Mouse (Mus musculus) kidney, adult 2 months (tissue): ENCODE measurements at regions not wholly inside any gene's neighbourhood (a gene's known extent, or its start where the extent isn't known, plus 50 kb on each side); places are given as distances from the start of the nearest gene placed in this dataset.

ENCODE experiments used
- CTCF ChIP-seq: fragments of 200-500 bp; conservative IDR thresholded peaks from 2 replicates; pipeline ENCODE4 v1.5.1; 2011; ENCODE audit warnings: low read depth, mild to moderate bottlenecking, control low read depth, low read length, moderate library complexity, mixed read lengths; ENCODE audit not compliant: insufficient read depth, insufficient read length
- POLR2A ChIP-seq: fragments of 200-500 bp; IDR thresholded peaks from one replicate; pipeline ENCODE4 v1.6.1; 2011; ENCODE audit warnings: low read depth, low read length, control low read depth

- TF ChIP-seq POLR2A (no peak), CTCF (no peak)
Observed at GRCm38 (mm10) chr13:51333481-51333880, 75.0 kb upstream of the S1pr3 start.
